Comparison of ENCODE assay signal across 33 mouse cellular contexts in the genomic region with DNA sequence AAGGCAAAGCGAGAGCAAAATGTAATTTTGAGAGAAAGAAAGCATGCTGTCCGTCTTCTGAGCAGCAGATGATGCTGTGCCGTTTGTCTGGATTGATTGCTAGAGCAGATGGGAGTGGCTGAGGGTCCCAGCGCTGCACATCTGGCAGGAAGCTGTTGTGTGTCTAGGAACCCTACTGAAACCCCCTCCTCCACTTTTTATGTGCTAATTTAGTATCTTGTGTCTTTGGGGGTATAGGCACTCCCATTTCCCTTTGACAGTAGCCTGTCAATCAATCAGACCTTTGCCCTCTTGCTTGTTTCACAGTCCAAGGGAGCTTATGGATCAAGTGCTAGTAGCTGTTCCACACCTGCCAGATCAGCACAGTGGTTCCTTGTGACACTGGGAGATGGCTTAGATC. TPM values are rescaled to one million over a fixed set of nuclear protein-coding genes. Genes with fewer than 3 reads are reported as not detected.
DNase-seq lines count a peak whose midpoint lies in the region; ATAC-seq and TF ChIP-seq lines count a peak whose summit lies in the region.
"Had no signal": no experiment of that assay in that cellular context is flagged by ENCODE, and none has a peak within 500 bp of the region (broad histone marks: within the 10 kb centered on the region; RNA-seq: fewer than 3 reads in every experiment).

No protein-coding gene starts in this region.

- peak; percentile 32 for DNase-seq in liver, adult 2 months (ENCODE audit: extremely low read depth, low read depth, low spot score)
- no peak for DNase-seq in liver
- no peak for DNase-seq in urinary bladder, adult 2 months (ENCODE audit: low spot score)
- DNase-seq in left cerebral cortex, adult 2 months (ENCODE audit: extremely low spot score in 1 of 2, low spot score in 2 of 2), result no peak
- DNase-seq in thymus, postnatal 10 days (ENCODE audit: low spot score in 2 of 2), result no peak
- DNase-seq: adrenal gland, adult 8-10 months; cerebellum, adult 11 months; cerebellum, adult 9-10 months; cerebellum, postnatal 36 days; forebrain, postnatal 0 days; gastrocnemius, postnatal 10 days; heart, postnatal 14 days; kidney, adult 9 months; kidney, postnatal 10 days; left cerebral cortex, postnatal 4 days; lung, embryonic 14.5 days; lung, postnatal 14 days; thymus, postnatal 14 days had no signal

- TF ChIP-seq POLR2A in liver, adult 2 months (IDR thresholded peaks at IDR 0.05; ENCODE audit: extremely low read depth, insufficient read depth, low read length), result no peak
- TF ChIP-seq POLR2A in bone marrow macrophage, adult 2 months (IDR thresholded peaks at IDR 0.05; ENCODE audit: borderline replicate concordance, low read depth, low read length), result no peak

- H3K4me1 ChIP-seq in liver, adult 2 months (ENCODE audit: control insufficient read depth, insufficient read depth, low read length), result peaks cover 11% of the 10 kb centered on the region
- H3K4me1 ChIP-seq in bone marrow macrophage, adult 2 months (ENCODE audit: control insufficient read depth, insufficient read depth, low read length), result peaks cover 34% of the 10 kb centered on the region
- H3K4me1 ChIP-seq in limb, embryonic 12.5 days (replicated peaks), result peaks cover 58% of the 10 kb centered on the region
- H3K4me1 ChIP-seq in neural tube, embryonic 15.5 days, result 0 out of 2 replicates have a peak, but pooled peaks cover 15% of the 10 kb centered on the region
- H3K4me1 ChIP-seq: forebrain, embryonic 12.5 days; intestine, embryonic 15.5 days; midbrain, embryonic 15.5 days had no signal

- ATAC-seq in limb, embryonic 12.5 days (ENCODE audit: insufficient number of reproducible peaks, insufficient read depth, low FRiP score, low TSS enrichment, low read depth), result no peak
- ATAC-seq in neural tube, embryonic 15.5 days (ENCODE audit: low FRiP score), result no peak
- ATAC-seq: forebrain, postnatal 0 days; hindbrain, postnatal 0 days; intestine, embryonic 15.5 days; midbrain, embryonic 15.5 days had no signal

- H3K36me3 ChIP-seq in liver, adult 2 months (ENCODE audit: control insufficient read depth, insufficient read depth, low read length), result no peaks in the 10 kb centered on the region
- peaks cover 32% of the 10 kb centered on the region for H3K36me3 ChIP-seq in limb, embryonic 12.5 days
- H3K36me3 ChIP-seq in neural tube, embryonic 15.5 days, result peaks cover 26% of the 10 kb centered on the region
- H3K36me3 ChIP-seq: liver, embryonic 15.5 days had no signal

- no peak for TF ChIP-seq CTCF in liver, adult 2 months (IDR thresholded peaks at IDR 0.05; ENCODE audit: low read depth, low read length)
- no peak for TF ChIP-seq CTCF in bone marrow macrophage, adult 2 months (IDR thresholded peaks at IDR 0.05; ENCODE audit: low read depth, low read length)
- no peak for TF ChIP-seq CTCF in left cerebral cortex, adult 2 months (IDR thresholded peaks at IDR 0.05)

- no peaks in the 10 kb centered on the region for H3K79me2 ChIP-seq in liver, adult 2 months (ENCODE audit: control insufficient read depth, insufficient read depth, low read length)

- 93% methylated on average over 4 of the region's 4 CpGs for WGBS in liver, adult 2 months
- WGBS in limb, embryonic 12.5 days, result 38% methylated on average over 4 of the region's 4 CpGs
- WGBS in neural tube, embryonic 15.5 days, result 42% methylated on average over 4 of the region's 4 CpGs

- no peak overlapping the region for H3K27ac ChIP-seq in liver, adult 2 months (replicated peaks; ENCODE audit: insufficient read depth, low read depth, low read length)
- H3K27ac ChIP-seq in bone marrow macrophage, adult 2 months (ENCODE audit: insufficient read depth, low read depth, low read length), result peak overlapping the region; percentile 35; the same call in 1 of the 2 replicates
- peak overlapping the region; percentile 87 for H3K27ac ChIP-seq in limb, embryonic 12.5 days
- H3K27ac ChIP-seq in neural tube, embryonic 15.5 days (replicated peaks), result 0 out of 2 replicates have a peak overlapping the region, but pooled peaks have one; percentile 5
- H3K27ac ChIP-seq in left cerebral cortex, adult 2 months, result no peak overlapping the region
- H3K27ac ChIP-seq: forebrain, embryonic 12.5 days; hindbrain, embryonic 10.5 days; hindbrain, postnatal 0 days; intestine, embryonic 15.5 days; layer of hippocampus, adult 2 months; liver, embryonic 15.5 days; midbrain, embryonic 10.5 days; midbrain, embryonic 15.5 days; stomach, embryonic 15.5 days had no signal

- no peak overlapping the region for H3K4me3 ChIP-seq in liver, adult 2 months (ENCODE audit: insufficient read depth, low read depth, low read length)
- H3K4me3 ChIP-seq in bone marrow macrophage, adult 2 months (ENCODE audit: insufficient read depth, low read length), result no peak overlapping the region
- no peak overlapping the region for H3K4me3 ChIP-seq in limb, embryonic 12.5 days (replicated peaks)
- no peak overlapping the region for H3K4me3 ChIP-seq in neural tube, embryonic 15.5 days (replicated peaks)
- no peak overlapping the region for H3K4me3 ChIP-seq in left cerebral cortex, adult 2 months
- H3K4me3 ChIP-seq: embryonic facial prominence, embryonic 15.5 days; forebrain, embryonic 12.5 days; hindbrain, embryonic 10.5 days; intestine, embryonic 15.5 days; layer of hippocampus, adult 2 months; liver, embryonic 15.5 days; midbrain, embryonic 10.5 days; midbrain, embryonic 15.5 days; stomach, embryonic 15.5 days had no signal

- H3K9ac ChIP-seq in liver, adult 2 months (ENCODE audit: low read depth, low read length), result no peak overlapping the region
- no peak overlapping the region for H3K9ac ChIP-seq in limb, embryonic 12.5 days (replicated peaks)
- H3K9ac ChIP-seq in neural tube, embryonic 15.5 days (replicated peaks), result no peak overlapping the region
- H3K9ac ChIP-seq: embryonic facial prominence, embryonic 15.5 days; forebrain, embryonic 12.5 days; forebrain, postnatal 0 days; intestine, embryonic 15.5 days; liver, embryonic 15.5 days; lung, embryonic 14.5 days; midbrain, embryonic 15.5 days; stomach, embryonic 15.5 days had no signal

- intact Hi-C loops in left cerebral cortex, adult 2 months (cut with DNase I), result loop anchor here (10.0 kb wide), 1 partner anchor 58 kb away; no protein-coding TSS in a partner anchor

- no peaks in the 10 kb centered on the region for H3K27me3 ChIP-seq in liver, adult 2 months (ENCODE audit: control insufficient read depth, insufficient read depth, low read length)
- H3K27me3 ChIP-seq in limb, embryonic 12.5 days, result no peaks in the 10 kb centered on the region
- H3K27me3 ChIP-seq in neural tube, embryonic 15.5 days (replicated peaks), result no peaks in the 10 kb centered on the region
- H3K27me3 ChIP-seq: embryonic facial prominence, embryonic 15.5 days; forebrain, embryonic 12.5 days; intestine, embryonic 15.5 days; liver, embryonic 15.5 days; midbrain, embryonic 15.5 days; stomach, embryonic 15.5 days had no signal

- no peak overlapping the region for H3K4me2 ChIP-seq in limb, embryonic 12.5 days
- H3K4me2 ChIP-seq in neural tube, embryonic 15.5 days, result no peak overlapping the region
- H3K4me2 ChIP-seq: embryonic facial prominence, embryonic 15.5 days; forebrain, embryonic 12.5 days; intestine, embryonic 15.5 days; liver, embryonic 15.5 days; lung, embryonic 14.5 days; midbrain, embryonic 15.5 days; stomach, embryonic 15.5 days had no signal

- no peaks in the 10 kb centered on the region for H3K9me3 ChIP-seq in limb, embryonic 12.5 days
- H3K9me3 ChIP-seq in neural tube, embryonic 15.5 days (replicated peaks), result no peaks in the 10 kb centered on the region
- H3K9me3 ChIP-seq: embryonic facial prominence, embryonic 15.5 days; forebrain, embryonic 12.5 days; hindbrain, embryonic 10.5 days; intestine, embryonic 15.5 days; liver, embryonic 15.5 days; midbrain, embryonic 10.5 days; midbrain, embryonic 15.5 days; stomach, embryonic 15.5 days had no signal

RNA-seq across cellular contexts. Expression of gene Dupd1, which starts 41.3 kb away (rescaled TPM):
- total RNA-seq in liver, adult 2 months (2014; rRNA removed), result not detected in 2 replicates
- not detected in 2 replicates for polyA plus RNA-seq in liver, adult 2 months (2012; rRNA removed)
- polyA plus RNA-seq in bone marrow macrophage, adult 2 months (2012; ENCODE audit: insufficient read depth, insufficient read length, missing spikeins), result not detected in 2 replicates
- polyA plus RNA-seq in limb, embryonic 12.5 days (2016; fragmentation: Nextera tagmentation; extraction: Ambion mirVana), result 0.44 and 0.49 TPM in 2 replicates
- 0.15 and 0.22 TPM in 2 replicates for polyA plus RNA-seq in neural tube, embryonic 15.5 days (2015; fragmentation: Nextera tagmentation; extraction: Ambion mirVana)
- not detected in 2 replicates for polyA plus RNA-seq in urinary bladder, adult 2 months (2012; rRNA removed)
- total RNA-seq in left cerebral cortex, adult 2 months (2021), result not detected
- total RNA-seq: hindbrain, postnatal 0 days; left cerebral cortex, postnatal 4 days; megakaryocyte progenitor cell, adult 5-6 weeks had no signal
- polyA plus RNA-seq: embryonic facial prominence, embryonic 15.5 days; forebrain, embryonic 12.5 days; intestine, embryonic 15.5 days; lung, embryonic 14.5 days; midbrain, embryonic 10.5 days; midbrain, embryonic 15.5 days; small intestine, adult 2 months; stomach, embryonic 15.5 days had no signal

Comparison
In these comparisons a context has a peak if more than half of its experiments do, and no peak if none do; other contexts are left out.
1. H3K27ac ChIP-seq: peak in bone marrow macrophage, adult 2 months (single experiment), limb, embryonic 12.5 days (single experiment) and neural tube, embryonic 15.5 days (single experiment); none in liver, adult 2 months (single experiment) and left cerebral cortex, adult 2 months (single experiment).